Mouse (Mus musculus) heart, postnatal 0 days (tissue): ENCODE measurements around the gene Sh2d4b.

ENCODE experiments used
- CTCF ChIP-seq: IDR thresholded peaks from 2 replicates; pipeline ENCODE4 v1.5.1; 2016; ENCODE audit warnings: antibody characterized with exemption, control low read depth, low read depth
- EP300 ChIP-seq: IDR thresholded peaks from 2 replicates; pipeline ENCODE4 v1.6.1; 2016; ENCODE audit warnings: antibody characterized with exemption, low read depth

DNA sequence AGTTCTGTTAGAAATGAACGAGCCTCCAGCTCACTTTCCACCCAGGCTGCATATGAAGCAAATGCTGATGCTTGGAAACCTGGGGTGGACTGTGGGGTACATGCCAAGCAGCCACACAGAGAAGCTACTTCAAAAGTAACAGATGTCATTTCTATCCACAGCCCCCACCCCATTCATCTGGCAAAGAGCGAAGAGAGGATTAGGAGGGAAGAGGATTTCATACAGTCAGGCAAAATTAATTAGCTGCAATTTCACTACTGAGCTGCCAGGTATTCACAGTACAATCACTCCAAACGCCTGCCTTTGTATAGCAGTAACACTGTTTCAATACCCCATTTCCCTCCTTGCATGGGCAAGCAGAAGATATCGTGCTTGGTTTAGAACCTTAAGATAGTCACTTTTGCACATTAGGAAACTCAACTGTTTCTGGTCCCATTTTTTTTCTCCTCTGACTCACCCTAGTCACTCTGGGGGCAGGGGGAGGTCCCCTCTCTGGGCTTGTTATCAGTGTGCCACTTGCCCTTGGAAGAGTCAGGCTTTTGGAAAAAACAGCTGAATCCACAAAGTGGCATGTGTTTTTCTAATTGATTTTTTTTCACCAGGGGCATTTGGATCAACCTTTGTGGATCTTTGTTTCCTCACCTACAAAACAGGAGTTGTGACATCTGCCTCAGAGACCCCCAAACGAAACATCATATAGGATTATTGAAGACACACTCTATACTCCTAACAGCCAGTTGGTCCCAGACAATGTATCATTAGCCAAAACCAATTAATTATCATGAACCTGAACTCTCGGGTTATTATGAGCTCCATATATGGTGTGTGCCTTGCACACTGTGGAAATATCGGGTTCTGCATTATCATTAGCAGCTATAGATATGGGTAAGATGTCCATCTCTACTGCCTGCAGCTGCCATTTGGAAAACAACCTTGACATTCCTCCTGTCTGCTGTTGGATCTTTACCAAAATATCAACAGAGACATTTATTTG lies 123.7 kb downstream of the Sh2d4b start:
- TF ChIP-seq EP300 (no peak), CTCF (no peak)
